Mouse (Mus musculus) liver, embryonic 11.5 days (tissue): ENCODE results near the gene Tenm3. TPM values are rescaled to one million over a fixed set of nuclear protein-coding genes. Genes with fewer than 3 reads are reported as not detected.

Experiments
- ATAC-seq: fragments of 200-750 bp; cut with Nextera tagmentation; replicated peaks from 2 replicates; pipeline ENCODE4 v1.8.0; 2017; ENCODE audit warnings: moderate number of reproducible peaks, mild to moderate bottlenecking, moderate TSS enrichment, moderate library complexity; ENCODE audit not compliant: low FRiP score
- DNase-seq: peaks from one replicate; pipeline ENCODE4 v3.0.0-alpha.2; 2017; ENCODE audit warnings: low spot score
- H3K27ac ChIP-seq: fragments of 300-500 bp; sonication (generic); 2 replicates; pipeline ENCODE4 v1.5.1; 2014; ENCODE audit warnings: mild to moderate bottlenecking, low read depth, low read length, control low read depth
- H3K27me3 ChIP-seq: fragments of 300-500 bp; sonication (generic); replicated peaks from 2 replicates; pipeline ENCODE4 v1.6.1; 2014; ENCODE audit warnings: low read length, mixed read lengths; ENCODE audit not compliant: control insufficient read depth, insufficient read depth
- H3K36me3 ChIP-seq: fragments of 300-500 bp; sonication (generic); 2 replicates; pipeline ENCODE4 v1.6.1; 2014; ENCODE audit warnings: mild to moderate bottlenecking, low read length, moderate library complexity, mixed read lengths; ENCODE audit not compliant: control insufficient read depth, insufficient read depth
- H3K4me1 ChIP-seq: fragments of 300-500 bp; sonication (generic); replicated peaks from 2 replicates; pipeline ENCODE4 v1.6.1; 2014; ENCODE audit warnings: low read length, mixed read lengths; ENCODE audit not compliant: control insufficient read depth, insufficient read depth
- H3K4me2 ChIP-seq: fragments of 300-500 bp; sonication (generic); 2 replicates; pipeline ENCODE4 v1.6.1; 2014; ENCODE audit warnings: mild to moderate bottlenecking, control low read depth, moderate library complexity
- H3K4me3 ChIP-seq: fragments of 300-500 bp; sonication (generic); 2 replicates; pipeline ENCODE4 v1.5.1; 2014; ENCODE audit warnings: low read depth, low read length, control low read depth
- H3K9ac ChIP-seq: fragments of 300-500 bp; sonication (generic); 2 replicates; pipeline ENCODE4 v1.6.1; 2014; ENCODE audit warnings: low read depth, low read length, control low read depth
- H3K9me3 ChIP-seq: fragments of 300-500 bp; sonication (generic); 2 replicates; pipeline ENCODE4 v1.6.1; 2016; ENCODE audit warnings: low read length, inconsistent platforms, mixed read lengths; ENCODE audit not compliant: control insufficient read depth
- WGBS: fragments of 180-500 bp; shearing (Covaris S2); extraction: QIAGEN DNeasy Blood & Tissue Kit; methylation state at CpG from one replicate; pipeline ENCODE4 v1.1.7; 2014; 5-methylcytosine and 5-hydroxymethylcytosine counted together
- polyA plus RNA-seq: library from polyadenylated mRNA; unstranded; fragments of >200 nt; fragmentation: Nextera tagmentation; extraction: Ambion mirVana; gene quantifications from 2 replicates; pipeline ENCODE4 v1.2.1, GENCODE M21; 2014

Tenm3 gene
- polyA plus RNA-seq, 1 experiment from 2014 or later: 13.6 TPM

GRCm38 (mm10) chr8:48322655-48323265 lies 521.0 kb downstream of the Tenm3 start:
- H3K9me3 ChIP-seq: no peaks in the 10 kb centered on the region
- no peak for ATAC-seq
- no peak overlapping the region for H3K4me2 ChIP-seq
- H3K36me3 ChIP-seq: no peaks in the 10 kb centered on the region
- WGBS: 90% methylated on average over 11 of the region's 11 CpGs
- H3K27me3 ChIP-seq: no peaks in the 10 kb centered on the region
- H3K9ac ChIP-seq: no peak overlapping the region
- no peak for DNase-seq
- H3K4me1 ChIP-seq: no peaks in the 10 kb centered on the region
- no peak overlapping the region for H3K27ac ChIP-seq
- no peak overlapping the region for H3K4me3 ChIP-seq

DNA sequence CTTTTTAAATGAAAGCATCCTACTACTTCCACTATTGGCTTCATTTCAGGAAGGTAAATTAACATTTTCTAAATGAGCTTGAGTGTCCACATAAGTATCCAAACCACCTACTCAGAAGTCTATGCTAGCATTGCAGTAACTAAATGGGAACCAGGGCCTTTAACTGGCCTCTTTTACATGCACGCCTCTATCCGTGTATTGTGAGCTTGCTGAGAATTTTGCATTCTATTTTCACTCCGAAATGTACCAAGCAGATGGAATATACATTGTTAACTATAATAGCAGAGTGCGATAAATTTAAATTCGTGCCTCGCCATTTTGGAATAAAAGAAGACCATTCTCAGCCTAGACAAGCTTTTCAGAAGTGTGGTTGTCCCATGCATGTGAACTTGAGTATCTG lies 521.5 kb downstream of the Tenm3 start:
- H3K36me3 ChIP-seq: no peaks in the 10 kb centered on the region
- H3K4me3 ChIP-seq: no peak overlapping the region
- WGBS: 88% methylated on average over 6 of the region's 6 CpGs
- ATAC-seq (no peak), DNase-seq (no peak)
- no peak overlapping the region for H3K27ac ChIP-seq
- no peak overlapping the region for H3K4me2 ChIP-seq
- no peaks in the 10 kb centered on the region for H3K27me3 ChIP-seq
- H3K4me1 ChIP-seq: no peaks in the 10 kb centered on the region
- no peaks in the 10 kb centered on the region for H3K9me3 ChIP-seq
- H3K9ac ChIP-seq: no peak overlapping the region

GRCm38 (mm10) chr8:48319674-48320073 lies 524.1 kb downstream of the Tenm3 start:
- no peak overlapping the region for H3K27ac ChIP-seq
- WGBS: 79% methylated on average over 3 of the region's 3 CpGs
- H3K4me2 ChIP-seq: no peak overlapping the region
- no peaks in the 10 kb centered on the region for H3K9me3 ChIP-seq
- no peak for DNase-seq
- ATAC-seq: no peak
- no peak overlapping the region for H3K9ac ChIP-seq
- H3K4me1 ChIP-seq: no peaks in the 10 kb centered on the region
- no peak overlapping the region for H3K4me3 ChIP-seq
- no peaks in the 10 kb centered on the region for H3K36me3 ChIP-seq
- H3K27me3 ChIP-seq: no peaks in the 10 kb centered on the region

DNA sequence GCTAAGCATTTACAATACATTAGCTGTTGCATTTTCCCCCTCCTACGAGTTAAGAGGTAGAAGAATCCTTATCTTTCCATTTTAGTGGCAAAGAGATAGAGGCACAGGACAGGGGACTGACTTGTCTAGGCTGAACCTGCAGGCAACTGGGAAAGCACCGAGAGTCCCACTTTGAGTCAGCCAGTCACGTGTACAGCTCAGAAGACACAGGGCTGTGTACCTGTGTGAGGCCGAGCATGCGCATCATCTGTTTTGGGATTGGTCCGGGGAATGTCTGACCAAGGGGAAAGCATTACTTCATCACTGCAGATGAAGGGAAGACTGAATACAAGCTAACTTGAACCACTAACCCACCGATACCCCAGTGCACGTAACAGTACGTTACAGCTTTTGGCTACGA lies 526.3 kb downstream of the Tenm3 start:
- Histone ChIP-seq H3K9me3 (no peaks in the 10 kb centered on the region), H3K27ac (no peak overlapping the region), H3K36me3 (no peaks in the 10 kb centered on the region), H3K4me2 (no peak overlapping the region), H3K4me1 (no peaks in the 10 kb centered on the region), H3K4me3 (no peak overlapping the region), H3K9ac (no peak overlapping the region), H3K27me3 (no peaks in the 10 kb centered on the region)
- no peak for DNase-seq
- ATAC-seq: no peak
- 82% methylated on average over 10 of the region's 10 CpGs for WGBS

DNA sequence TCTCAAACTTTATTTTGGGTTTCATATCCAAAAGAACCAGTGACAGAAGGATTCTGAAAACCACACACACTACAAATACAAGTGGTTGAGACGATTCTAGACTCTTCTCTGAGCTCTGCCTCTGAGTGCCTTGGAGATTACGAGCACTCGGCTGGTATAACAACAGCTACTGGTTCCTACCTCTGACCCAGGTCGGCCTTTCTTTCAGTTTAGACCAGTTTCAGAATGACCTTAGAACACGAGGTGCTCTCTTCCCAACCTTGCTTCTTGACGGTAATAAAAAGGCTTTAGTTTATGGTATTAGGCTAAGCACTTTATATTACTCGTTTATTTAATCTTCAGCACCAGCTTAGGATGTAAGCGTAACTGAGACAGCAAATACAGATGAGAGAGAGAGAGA lies 528.1 kb downstream of the Tenm3 start:
- Histone ChIP-seq H3K4me3 (no peak overlapping the region), H3K9me3 (no peaks in the 10 kb centered on the region), H3K27ac (no peak overlapping the region), H3K4me1 (no peaks in the 10 kb centered on the region), H3K27me3 (no peaks in the 10 kb centered on the region), H3K4me2 (no peak overlapping the region), H3K9ac (no peak overlapping the region), H3K36me3 (no peaks in the 10 kb centered on the region)
- WGBS: 86% methylated on average over 8 of the region's 8 CpGs
- no peak for ATAC-seq
- no peak for DNase-seq

- Histone ChIP-seq H3K4me1 (no peaks in the 10 kb centered on the region), H3K27ac (no peak overlapping the region), H3K27me3 (no peaks in the 10 kb centered on the region), H3K9me3 (no peaks in the 10 kb centered on the region), H3K4me3 (no peak overlapping the region), H3K4me2 (no peak overlapping the region), H3K9ac (no peak overlapping the region), H3K36me3 (no peaks in the 10 kb centered on the region)
- DNase-seq: no peak
- 77% methylated on average over 5 of the region's 5 CpGs for WGBS
- no peak for ATAC-seq
Measured at GRCm38 (mm10) chr8:48313985-48314368, 529.8 kb downstream of the Tenm3 start.

- no peaks in the 10 kb centered on the region for H3K27me3 ChIP-seq
- no peak overlapping the region for H3K9ac ChIP-seq
- no peak overlapping the region for H3K27ac ChIP-seq
- no peak for DNase-seq
- no peaks in the 10 kb centered on the region for H3K9me3 ChIP-seq
- WGBS: 82% methylated on average over 11 of the region's 11 CpGs
- H3K36me3 ChIP-seq: no peaks in the 10 kb centered on the region
- no peaks in the 10 kb centered on the region for H3K4me1 ChIP-seq
- H3K4me2 ChIP-seq: no peak overlapping the region
- ATAC-seq: no peak
- H3K4me3 ChIP-seq: no peak overlapping the region
Measured at GRCm38 (mm10) chr8:48313210-48313984, 530.4 kb downstream of the Tenm3 start.

GRCm38 (mm10) chr8:48311706-48312105 lies 532.0 kb downstream of the Tenm3 start:
- 83% methylated on average over 3 of the region's 3 CpGs for WGBS
- Histone ChIP-seq H3K27me3 (no peaks in the 10 kb centered on the region), H3K9ac (no peak overlapping the region), H3K9me3 (no peaks in the 10 kb centered on the region), H3K36me3 (no peaks in the 10 kb centered on the region), H3K27ac (no peak overlapping the region), H3K4me1 (no peaks in the 10 kb centered on the region), H3K4me3 (no peak overlapping the region), H3K4me2 (no peak overlapping the region)
- ATAC-seq: no peak
- DNase-seq: no peak

DNA sequence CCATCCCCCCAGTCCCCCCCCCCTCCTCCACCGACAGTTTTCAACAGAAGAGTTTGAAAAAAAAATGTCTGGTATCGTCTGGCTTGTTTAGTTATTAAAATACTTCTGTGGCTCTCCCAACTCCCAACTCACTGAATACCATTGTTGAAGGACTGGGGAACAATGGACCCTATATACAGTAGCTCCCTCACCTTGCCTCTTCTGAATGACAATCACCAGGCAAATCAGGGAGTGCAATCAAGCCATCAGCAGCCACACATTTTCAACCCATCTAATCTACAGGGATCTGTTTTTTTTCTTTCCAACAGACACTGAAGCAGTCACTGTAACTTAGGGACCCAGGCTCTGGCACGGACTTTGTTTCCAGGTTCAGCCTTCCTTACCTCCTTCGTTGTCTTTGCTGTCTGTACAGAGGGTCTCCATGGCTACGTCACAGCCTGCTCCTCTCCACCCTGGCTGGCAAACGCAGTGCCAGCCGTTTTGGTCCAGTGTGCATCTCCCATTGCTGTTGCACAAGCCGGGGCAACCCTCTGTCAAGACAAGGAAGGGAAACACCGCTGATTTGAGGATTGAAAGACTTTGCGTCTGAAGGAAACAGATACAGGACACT lies 533.4 kb downstream of the Tenm3 start:
- DNase-seq (no peak), ATAC-seq (no peak)
- Histone ChIP-seq H3K36me3 (no peaks in the 10 kb centered on the region), H3K4me3 (no peak overlapping the region), H3K27me3 (no peaks in the 10 kb centered on the region), H3K9ac (no peak overlapping the region), H3K4me1 (no peaks in the 10 kb centered on the region), H3K27ac (no peak overlapping the region), H3K4me2 (no peak overlapping the region), H3K9me3 (no peaks in the 10 kb centered on the region)
- WGBS: 64% methylated on average over 10 of the region's 10 CpGs
